Mouse (Mus musculus) midbrain, embryonic 15.5 days (tissue): Measurements from ENCODE around the gene Rgl3. TPM values are rescaled to one million over a fixed set of nuclear protein-coding genes. Genes with fewer than 3 reads are reported as not detected.

ENCODE experiments used
- ATAC-seq: fragments of 200-750 bp; cut with Nextera tagmentation; replicated peaks from 2 replicates; pipeline ENCODE4 v1.8.0; 2017; ENCODE audit warnings: moderate TSS enrichment
- H3K27ac ChIP-seq: fragments of 300-500 bp; sonication (generic); 2 replicates; pipeline ENCODE4 v1.5.1; 2015; ENCODE audit warnings: mild to moderate bottlenecking, inconsistent platforms
- H3K27me3 ChIP-seq: fragments of 300-500 bp; sonication (generic); replicated peaks from 2 replicates; pipeline ENCODE4 v1.6.1; 2015; ENCODE audit warnings: inconsistent platforms
- H3K36me3 ChIP-seq: fragments of 300-500 bp; sonication (generic); replicated peaks from 2 replicates; pipeline ENCODE4 v1.6.1; 2015; ENCODE audit warnings: inconsistent platforms
- H3K4me1 ChIP-seq: fragments of 300-500 bp; sonication (generic); 2 replicates; pipeline ENCODE4 v1.6.1; 2015; ENCODE audit warnings: inconsistent platforms
- H3K4me2 ChIP-seq: fragments of 300-500 bp; sonication (generic); 2 replicates; pipeline ENCODE4 v1.6.1; 2015; ENCODE audit warnings: inconsistent platforms, mild to moderate bottlenecking, moderate library complexity
- H3K4me3 ChIP-seq: fragments of 300-500 bp; sonication (generic); 2 replicates; pipeline ENCODE4 v1.5.1; 2015; ENCODE audit warnings: mild to moderate bottlenecking, inconsistent platforms
- H3K9ac ChIP-seq: fragments of 300-500 bp; sonication (generic); 2 replicates; pipeline ENCODE4 v1.6.1; 2015; ENCODE audit warnings: mild to moderate bottlenecking, inconsistent platforms
- H3K9me3 ChIP-seq: fragments of 300-500 bp; sonication (generic); 2 replicates; pipeline ENCODE4 v1.6.1; 2016; ENCODE audit warnings: inconsistent platforms
- WGBS: fragments of 180-500 bp; shearing (Covaris S2); methylation state at CpG from one replicate; pipeline ENCODE4 v1.1.7; 2015; ENCODE audit warnings: mixed read lengths; 5-methylcytosine and 5-hydroxymethylcytosine counted together
- polyA plus RNA-seq: library from polyadenylated mRNA; unstranded; fragments of >200 nt; fragmentation: Nextera tagmentation; extraction: Ambion mirVana; gene quantifications from 2 replicates; pipeline ENCODE4 v1.2.1, GENCODE M21; 2015

Gene Rgl3
- polyA plus RNA-seq, 1 experiment from 2014 or later = 1.1 TPM

GRCm38 (mm10) chr9:21938234-21938855 lies 50.9 kb downstream of the Rgl3 start:
- H3K4me1 ChIP-seq = peaks cover 26% of the 10 kb centered on the region
- WGBS = 80% methylated on average over 4 of the region's 4 CpGs
- H3K27ac ChIP-seq = peak overlapping the region; percentile 89; the same call in 1 of the 2 replicates
- H3K36me3 ChIP-seq = peaks cover 10% of the 10 kb centered on the region; the same call in 1 of the 2 replicates
- peak overlapping the region; percentile 65 for H3K4me2 ChIP-seq
- H3K9me3 ChIP-seq = no peaks in the 10 kb centered on the region
- no peaks in the 10 kb centered on the region for H3K27me3 ChIP-seq
- H3K4me3 ChIP-seq = peak overlapping the region; percentile 93
- H3K9ac ChIP-seq = peak overlapping the region; percentile 81; the same call in 1 of the 2 replicates
- ATAC-seq = peak; percentile 1; the same call in 1 of the 2 replicates

- WGBS = 55% methylated on average over 4 of the region's 4 CpGs
- H3K4me1 ChIP-seq = peaks cover 26% of the 10 kb centered on the region
- peaks cover 10% of the 10 kb centered on the region; the same call in 1 of the 2 replicates for H3K36me3 ChIP-seq
- H3K27me3 ChIP-seq = no peaks in the 10 kb centered on the region
- H3K4me2 ChIP-seq = peak overlapping the region; percentile 65
- no peaks in the 10 kb centered on the region for H3K9me3 ChIP-seq
- ATAC-seq = peak; percentile 33
- H3K4me3 ChIP-seq = peak overlapping the region; percentile 93
- peak overlapping the region; percentile 89; the same call in 1 of the 2 replicates for H3K27ac ChIP-seq
- H3K9ac ChIP-seq = peak overlapping the region; percentile 81
These were observed 51.5 kb downstream of the Rgl3 start for GRCm38 (mm10) chr9:21937711-21938175.

- WGBS = under 1% methylated on average over 38 of the region's 43 CpGs
- Histone ChIP-seq H3K4me2 (peak within 1 kb of the TSS; percentile 65), H3K4me3 (peak within 1 kb of the TSS; percentile 93), H3K9me3 (no peaks in the 10 kb centered on the region), H3K4me1 (peaks cover 26% of the 10 kb centered on the region), H3K27me3 (no peaks in the 10 kb centered on the region), H3K36me3 (peaks cover 10% of the 10 kb centered on the region; the same call in 1 of the 2 replicates), H3K9ac (peak within 1 kb of the TSS; percentile 81), H3K27ac (peak within 1 kb of the TSS; percentile 89)
- ATAC-seq = peak; percentile 91
These were observed 52.3 kb downstream of the Rgl3 start, which contains the start of gene Plppr2 for GRCm38 (mm10) chr9:21936692-21937570. Plppr2 (plus strand) TSS chr9:21937033.

DNA sequence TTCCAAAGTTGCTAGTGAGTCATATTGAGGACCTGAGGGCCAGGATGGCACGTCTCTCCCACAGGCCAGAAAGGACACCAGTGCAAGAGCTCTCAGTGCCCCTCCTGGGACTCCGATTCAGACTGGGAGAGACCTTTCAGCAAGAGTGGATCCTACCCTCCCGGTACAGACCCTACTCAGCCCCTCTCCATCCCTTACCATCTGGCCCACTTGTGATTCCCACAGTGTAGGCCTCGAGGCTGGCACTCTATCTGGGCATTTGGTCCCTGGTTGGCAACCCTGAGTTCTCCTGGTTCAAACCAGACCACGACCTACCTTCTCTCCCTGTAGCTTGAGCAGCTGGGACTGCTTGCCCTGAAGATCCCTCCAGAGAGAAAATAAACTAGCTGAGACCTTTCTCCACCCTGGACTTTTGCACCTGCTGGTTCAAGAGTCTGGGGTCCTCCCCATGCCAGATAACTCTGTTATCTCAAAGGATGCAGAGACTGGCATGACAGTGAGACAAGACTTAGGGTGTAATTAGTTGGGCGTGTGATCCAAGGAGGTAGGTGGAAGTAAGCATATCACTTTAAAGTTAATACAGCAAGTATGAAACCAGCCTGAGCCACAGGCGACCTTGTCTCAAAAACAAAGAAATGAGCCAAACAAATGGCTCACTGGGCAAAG lies 53.6 kb downstream of the Rgl3 start:
- peak overlapping the region; percentile 89; the same call in 1 of the 2 replicates for H3K27ac ChIP-seq
- H3K4me3 ChIP-seq = no peak overlapping the region
- H3K4me2 ChIP-seq = peak overlapping the region; percentile 65; the same call in 1 of the 2 replicates
- H3K27me3 ChIP-seq = no peaks in the 10 kb centered on the region
- ATAC-seq = no peak
- peaks cover 5% of the 10 kb centered on the region; the same call in 1 of the 2 replicates for H3K36me3 ChIP-seq
- H3K9ac ChIP-seq = no peak overlapping the region
- 85% methylated on average over 7 of the region's 7 CpGs for WGBS
- H3K9me3 ChIP-seq = no peaks in the 10 kb centered on the region
- peaks cover 26% of the 10 kb centered on the region for H3K4me1 ChIP-seq

DNA sequence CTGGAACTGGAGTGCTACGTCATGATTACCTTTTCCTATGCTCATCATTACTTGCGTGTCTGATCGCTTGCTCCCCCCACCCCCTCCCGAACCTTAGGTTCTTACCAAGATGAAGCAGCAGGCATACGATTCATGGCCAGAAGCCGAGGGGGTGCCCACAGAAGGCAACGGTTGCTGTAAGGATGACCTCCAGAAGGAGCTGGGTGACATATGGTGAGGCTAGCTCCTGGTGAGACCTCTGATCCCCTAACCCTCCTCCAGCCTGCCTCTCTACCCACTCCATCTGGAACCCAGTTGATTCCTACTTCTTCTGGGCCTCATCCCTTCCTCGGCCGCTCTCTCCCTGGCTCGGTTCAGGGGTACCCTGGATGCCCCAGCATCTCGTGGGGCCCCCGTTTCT lies 55.2 kb downstream of the Rgl3 start:
- no peaks in the 10 kb centered on the region for H3K36me3 ChIP-seq
- peaks cover 21% of the 10 kb centered on the region for H3K4me1 ChIP-seq
- no peak overlapping the region for H3K4me2 ChIP-seq
- H3K9me3 ChIP-seq = no peaks in the 10 kb centered on the region
- ATAC-seq = no peak
- no peak overlapping the region for H3K4me3 ChIP-seq
- H3K27me3 ChIP-seq = no peaks in the 10 kb centered on the region
- H3K27ac ChIP-seq = no peak overlapping the region
- WGBS = 89% methylated on average over 12 of the region's 12 CpGs
- H3K9ac ChIP-seq = no peak overlapping the region

- Histone ChIP-seq H3K9ac (no peak overlapping the region), H3K4me1 (peaks cover 8% of the 10 kb centered on the region; the same call in 1 of the 2 replicates), H3K9me3 (no peaks in the 10 kb centered on the region), H3K36me3 (no peaks in the 10 kb centered on the region), H3K27ac (no peak overlapping the region), H3K27me3 (no peaks in the 10 kb centered on the region), H3K4me3 (no peak overlapping the region), H3K4me2 (no peak overlapping the region)
- no peak for ATAC-seq
- WGBS = 63% methylated on average over 12 of the region's 12 CpGs
These were observed 56.7 kb downstream of the Rgl3 start for GRCm38 (mm10) chr9:21932445-21933137.

- Histone ChIP-seq H3K36me3 (no peaks in the 10 kb centered on the region), H3K9ac (no peak overlapping the region), H3K27me3 (no peaks in the 10 kb centered on the region), H3K4me3 (no peak overlapping the region), H3K27ac (no peak overlapping the region), H3K4me1 (0 out of 2 replicates have a peak, but pooled peaks cover 6% of the 10 kb centered on the region), H3K4me2 (no peak overlapping the region), H3K9me3 (no peaks in the 10 kb centered on the region)
- 66% methylated on average over 2 of the region's 2 CpGs for WGBS
- ATAC-seq = no peak
These were observed 57.2 kb downstream of the Rgl3 start for GRCm38 (mm10) chr9:21932006-21932405.

- 92% methylated on average over 3 of the region's 3 CpGs for WGBS
- no peak overlapping the region for H3K4me2 ChIP-seq
- H3K9me3 ChIP-seq = no peaks in the 10 kb centered on the region
These were observed 60.0 kb downstream of the Rgl3 start for GRCm38 (mm10) chr9:21929208-21929607.

DNA sequence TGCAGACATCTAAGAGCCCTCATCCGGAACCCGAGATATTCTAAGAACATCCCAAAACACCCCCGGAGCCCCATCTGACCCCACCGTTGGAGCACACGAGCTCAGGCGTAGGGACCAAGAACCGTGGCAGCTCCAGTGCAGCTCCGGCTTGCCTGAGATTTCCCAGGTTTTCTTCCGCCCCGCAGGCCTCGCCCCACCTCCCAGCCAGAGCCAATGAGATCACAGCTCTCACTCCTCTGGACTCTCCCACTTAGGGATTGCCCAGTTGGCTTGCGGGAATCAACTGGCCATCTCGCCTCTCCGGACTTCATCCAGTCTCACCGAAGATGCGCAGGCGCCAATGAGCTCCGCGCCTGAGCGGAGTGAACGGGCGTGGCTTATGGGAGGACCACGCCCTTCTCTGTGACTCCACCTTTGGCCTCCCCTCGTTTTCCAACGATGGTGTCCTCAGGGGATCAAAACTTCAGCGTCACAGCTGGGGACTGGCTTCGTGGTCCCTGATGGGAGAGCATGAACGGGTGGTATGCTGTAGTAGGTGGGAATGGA lies 62.0 kb downstream of the Rgl3 start, which contains the start of the genes Ccdc159 and Tmem205:
Ccdc159 (plus strand) TSS at position 264 of the 546 bp plus-strand sequence.
Tmem205 (minus strand) TSS at position 349 of the 546 bp plus-strand sequence.
- H3K4me2 ChIP-seq = peak within 1 kb of the TSS; percentile 58
- H3K9me3 ChIP-seq = no peaks in the 10 kb centered on the region
- H3K4me3 ChIP-seq = peak within 1 kb of the TSS; percentile 52
- H3K36me3 ChIP-seq = 0 out of 2 replicates have a peak, but pooled peaks cover 3% of the 10 kb centered on the region
- H3K9ac ChIP-seq = peak within 1 kb of the TSS; percentile 50
- ATAC-seq = peak; percentile 97
- H3K4me1 ChIP-seq = peaks cover 14% of the 10 kb centered on the region
- under 1% methylated on average over 28 of the region's 28 CpGs for WGBS
- no peaks in the 10 kb centered on the region for H3K27me3 ChIP-seq
- H3K27ac ChIP-seq = peak within 1 kb of the TSS; percentile 70

More at GRCm38 (mm10) chr9:21929208-21929607, 60.0 kb downstream of the Rgl3 start:
- ATAC-seq = no peak
- Histone ChIP-seq H3K27ac (no peak overlapping the region), H3K9ac (no peak overlapping the region), H3K36me3 (0 out of 2 replicates have a peak, but pooled peaks cover 3% of the 10 kb centered on the region), H3K4me1 (peaks cover 14% of the 10 kb centered on the region), H3K4me3 (no peak overlapping the region), H3K27me3 (no peaks in the 10 kb centered on the region)

DNA sequence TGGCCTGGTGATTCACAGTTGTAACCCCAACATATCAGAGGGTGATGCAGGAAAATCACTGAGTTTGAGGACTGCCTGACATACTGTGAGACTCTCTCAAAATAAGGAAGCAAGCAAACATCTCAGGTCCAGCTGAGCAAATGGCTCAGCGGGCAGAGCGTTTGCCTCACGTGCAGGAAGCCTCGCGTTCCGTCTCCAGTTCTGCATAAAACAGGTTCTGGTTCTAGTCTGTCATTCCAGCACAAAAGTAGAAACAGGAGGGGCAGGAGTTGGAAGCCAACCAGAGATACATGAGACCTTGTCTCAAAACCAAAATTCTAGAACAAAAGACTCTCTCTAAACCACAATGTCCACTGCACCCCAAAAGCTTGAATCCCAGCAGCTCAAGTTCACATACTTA lies 62.5 kb downstream of the Rgl3 start:
- under 1% methylated on average over 6 of the region's 6 CpGs for WGBS
- Histone ChIP-seq H3K4me1 (peaks cover 14% of the 10 kb centered on the region), H3K9ac (peak overlapping the region; percentile 50), H3K36me3 (0 out of 2 replicates have a peak, but pooled peaks cover 3% of the 10 kb centered on the region), H3K4me2 (peak overlapping the region; percentile 58), H3K9me3 (no peaks in the 10 kb centered on the region), H3K4me3 (peak overlapping the region; percentile 52), H3K27me3 (no peaks in the 10 kb centered on the region), H3K27ac (peak overlapping the region; percentile 70)
- ATAC-seq = 0 out of 2 replicates have a peak, but pooled peaks have one; percentile 1

DNA sequence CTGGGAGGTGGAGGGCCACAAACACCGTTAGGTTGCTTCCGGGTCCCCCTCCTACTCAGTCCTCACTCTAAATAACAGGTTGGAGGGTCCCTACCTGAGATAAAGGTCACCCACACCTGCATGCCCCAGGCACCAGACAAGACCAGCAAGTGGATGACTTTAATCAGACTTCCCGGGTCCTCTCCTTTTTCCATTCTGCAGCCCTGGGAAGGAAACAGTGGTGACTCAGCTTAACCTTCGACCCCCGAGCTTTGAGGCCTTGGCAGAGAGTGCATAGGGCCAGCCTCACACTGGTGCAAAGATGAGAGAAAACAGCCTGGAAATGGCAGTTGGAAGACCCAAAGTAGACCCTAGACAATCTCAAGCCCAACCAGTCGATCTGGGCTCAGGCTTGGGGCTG lies 63.1 kb downstream of the Rgl3 start:
- Histone ChIP-seq H3K4me1 (peaks cover 14% of the 10 kb centered on the region), H3K9ac (peak overlapping the region; percentile 50; the same call in 1 of the 2 replicates), H3K4me2 (peak overlapping the region; percentile 58), H3K27ac (no peak overlapping the region), H3K27me3 (no peaks in the 10 kb centered on the region), H3K9me3 (no peaks in the 10 kb centered on the region), H3K4me3 (peak overlapping the region; percentile 52), H3K36me3 (0 out of 2 replicates have a peak, but pooled peaks cover 3% of the 10 kb centered on the region)
- no peak for ATAC-seq
- 77% methylated on average over 6 of the region's 6 CpGs for WGBS
